Mouse (Mus musculus) CH12.LX (cell line): ENCODE data around the gene Rrp12. TPM values are rescaled to one million over a fixed set of nuclear protein-coding genes. Genes with fewer than 3 reads are reported as not detected.
A peak's percentile ranks its signal among the peaks of the same experiment; 100 is the strongest.

Source experiments
- DNase-seq: peaks from one replicate; pipeline ENCODE4 v3.0.0-alpha.2; 2013; ENCODE audit errors: extremely low read depth
- H3K27ac ChIP-seq: 2 replicates; pipeline ENCODE4 v1.5.1; 2012; ENCODE audit warnings: low read depth, mild to moderate bottlenecking, control low read depth, moderate library complexity; ENCODE audit not compliant: insufficient read depth
- H3K27me3 ChIP-seq: replicated peaks from 2 replicates; pipeline ENCODE3; 2012; ENCODE audit warnings: inconsistent platforms
- H3K36me3 ChIP-seq, 2 experiments: replicated peaks in 1 of 2; 2 replicates each; pipeline versions ENCODE3 to v1.6.1; 2012; ENCODE audit warnings: inconsistent platforms in 1 of 2, low read length in 1 of 2, mild to moderate bottlenecking in 1 of 2, mixed read lengths in 1 of 2, moderate library complexity in 1 of 2; ENCODE audit not compliant: control insufficient read depth in 1 of 2, insufficient read depth in 1 of 2
- H3K4me1 ChIP-seq, 2 experiments: 2 replicates each; pipeline ENCODE4 v1.6.1; 2012; ENCODE audit warnings: inconsistent platforms in 1 of 2, moderate library complexity in 1 of 2; ENCODE audit not compliant: insufficient read depth in 2 of 2, control insufficient read depth in 1 of 2
- H3K4me2 ChIP-seq: 2 replicates; pipeline ENCODE4 v1.6.1; 2012; ENCODE audit warnings: low read depth, mild to moderate bottlenecking, control low read depth; ENCODE audit not compliant: poor library complexity, insufficient read depth, severe bottlenecking
- H3K4me3 ChIP-seq, 3 experiments: fragments of 150-350 bp in 1 of 3; sonication (generic) in 1 of 3; replicated peaks in 1 of 3; 2 replicates each; pipeline versions ENCODE3 to v1.5.1; 2011 to 2012; ENCODE audit warnings: low read depth in 2 of 3, low read length in 2 of 3, mild to moderate bottlenecking in 2 of 3, moderate library complexity in 2 of 3, control low read depth in 1 of 3, improper control_type of control experiment in 1 of 3, inconsistent platforms in 1 of 3, mixed read lengths in 1 of 3; ENCODE audit not compliant: poor library complexity in 1 of 3
- H3K79me2 ChIP-seq: replicated peaks from 2 replicates; pipeline ENCODE4 v1.6.1; 2012; ENCODE audit warnings: mild to moderate bottlenecking, moderate library complexity; ENCODE audit not compliant: control insufficient read depth, poor library complexity, insufficient read depth, severe bottlenecking; ENCODE audit errors: extremely low read depth
- H3K9ac ChIP-seq: 2 replicates; pipeline ENCODE4 v1.6.1; 2012; ENCODE audit warnings: low read depth, mild to moderate bottlenecking, control low read depth, moderate library complexity; ENCODE audit not compliant: insufficient read depth
- H3K9me3 ChIP-seq: replicated peaks from 2 replicates; pipeline ENCODE3; 2012; ENCODE audit warnings: low read length, inconsistent platforms, mixed read lengths
- BHLHE40 ChIP-seq: IDR thresholded peaks from 2 replicates; pipeline ENCODE4 v1.6.1; 2011; ENCODE audit warnings: mild to moderate bottlenecking, low read depth, low read length, improper control_type of control experiment
- CHD1 ChIP-seq: IDR thresholded peaks from 2 replicates; pipeline ENCODE4 v1.6.1; 2012; ENCODE audit warnings: low read depth, low read length, improper control_type of control experiment, inconsistent platforms
- CHD2 ChIP-seq: IDR thresholded peaks from 2 replicates; pipeline ENCODE4 v1.6.1; 2011; ENCODE audit warnings: low read length, improper control_type of control experiment
- E2F4 ChIP-seq: IDR thresholded peaks from 2 replicates; pipeline ENCODE4 v1.6.1; 2011; ENCODE audit warnings: low read depth, low read length, improper control_type of control experiment; ENCODE audit not compliant: insufficient replicate concordance
- ELF1 ChIP-seq: IDR thresholded peaks from 2 replicates; pipeline ENCODE4 v1.6.1; 2014; ENCODE audit warnings: low read depth, mild to moderate bottlenecking, inconsistent platforms, low read length, improper control_type of control experiment
- ETS1 ChIP-seq: conservative IDR thresholded peaks from 2 replicates; pipeline ENCODE4 v1.6.1; 2012; ENCODE audit warnings: low read depth, mild to moderate bottlenecking, inconsistent platforms, low read length, improper control_type of control experiment, moderate library complexity
- HCFC1 ChIP-seq: IDR thresholded peaks from 2 replicates; pipeline ENCODE4 v1.6.1; 2012; ENCODE audit warnings: low read depth, mild to moderate bottlenecking, inconsistent platforms, low read length, improper control_type of control experiment
- JUN ChIP-seq: IDR thresholded peaks from 2 replicates; pipeline ENCODE4 v1.6.1; 2011; ENCODE audit warnings: low read depth, mild to moderate bottlenecking, low read length, improper control_type of control experiment, moderate library complexity; ENCODE audit not compliant: insufficient read depth
- JUND ChIP-seq: conservative IDR thresholded peaks from 2 replicates; pipeline ENCODE4 v1.6.1; 2011; ENCODE audit warnings: low read depth, low read length, improper control_type of control experiment
- KAT2A ChIP-seq: IDR thresholded peaks from 2 replicates; pipeline ENCODE4 v1.6.1; 2012; ENCODE audit warnings: low read length, improper control_type of control experiment, inconsistent platforms; ENCODE audit not compliant: insufficient replicate concordance
- MAFK ChIP-seq: IDR thresholded peaks from 2 replicates; pipeline ENCODE4 v1.6.1; 2011; ENCODE audit warnings: low read length, improper control_type of control experiment; ENCODE audit not compliant: insufficient replicate concordance
- MAX ChIP-seq: IDR thresholded peaks from 2 replicates; pipeline ENCODE4 v1.6.1; 2011; ENCODE audit warnings: low read length, improper control_type of control experiment
- MAZ ChIP-seq: IDR thresholded peaks from 2 replicates; pipeline ENCODE4 v1.6.1; 2012; ENCODE audit warnings: low read depth, mild to moderate bottlenecking, inconsistent platforms, low read length, improper control_type of control experiment, moderate library complexity
- MEF2A ChIP-seq: IDR thresholded peaks from 2 replicates; pipeline ENCODE4 v1.6.1; 2014; ENCODE audit warnings: low read depth, mild to moderate bottlenecking, inconsistent platforms, low read length, improper control_type of control experiment, borderline replicate concordance
- NRF1 ChIP-seq: IDR thresholded peaks from 2 replicates; pipeline ENCODE4 v1.6.1; 2014; ENCODE audit warnings: low read depth, mild to moderate bottlenecking, inconsistent platforms, low read length, improper control_type of control experiment, moderate library complexity
- POLR2AphosphoS2 ChIP-seq: IDR thresholded peaks from 2 replicates; pipeline ENCODE4 v1.6.1; 2011; ENCODE audit warnings: low read depth, low read length, improper control_type of control experiment
- RCOR1 ChIP-seq: conservative IDR thresholded peaks from 2 replicates; pipeline ENCODE4 v1.6.1; 2012; ENCODE audit warnings: low read depth, mild to moderate bottlenecking, inconsistent platforms, low read length, improper control_type of control experiment
- TCF12 ChIP-seq: IDR thresholded peaks from 2 replicates; pipeline ENCODE4 v1.6.1; 2014; ENCODE audit warnings: low read depth, mild to moderate bottlenecking, inconsistent platforms, low read length, improper control_type of control experiment
- USF1 ChIP-seq: IDR thresholded peaks from 2 replicates; pipeline ENCODE4 v1.6.1; 2014; ENCODE audit warnings: low read depth, mild to moderate bottlenecking, inconsistent platforms, low read length, improper control_type of control experiment
- USF2 ChIP-seq: conservative IDR thresholded peaks from 2 replicates; pipeline ENCODE4 v1.6.1; 2011; ENCODE audit warnings: low read depth, low read length, improper control_type of control experiment
- ZC3H11A ChIP-seq: IDR thresholded peaks from 2 replicates; pipeline ENCODE4 v1.6.1; 2012; ENCODE audit warnings: low read depth, mild to moderate bottlenecking, inconsistent platforms, low read length, improper control_type of control experiment
- ZMIZ1 ChIP-seq: IDR thresholded peaks from 2 replicates; pipeline ENCODE4 v1.6.1; 2012; ENCODE audit warnings: low read depth, mild to moderate bottlenecking, inconsistent platforms, low read length, improper control_type of control experiment
- ZNF384 ChIP-seq: IDR thresholded peaks from 2 replicates; pipeline ENCODE4 v1.6.1; 2012; ENCODE audit warnings: low read depth, low read length, improper control_type of control experiment, inconsistent platforms
- dilution Hi-C: fragments of 300-500 bp; cut with MboI; formaldehyde crosslinking; loops from 2 replicates; pipeline ENCODE4 v1.14.3; 2020; ENCODE audit warnings: low sequenced_read_pairs; ENCODE audit not compliant: extremely low pct_unique_long_range_greater_than_20kb, extremely low pct_ligation_motif_present
- in situ Hi-C: fragments of 300-500 bp; cut with MboI; formaldehyde crosslinking; loops from 3 replicates; pipeline ENCODE4 v1.14.3; 2019; ENCODE audit warnings: low sequenced_read_pairs, low pct_ligation_motif_present, low pct_unique_long_range_greater_than_20kb, mixed read lengths
- polyA plus RNA-seq: library from polyadenylated mRNA; unstranded; fragments of >175 nt; gene quantifications from 2 replicates; pipeline ENCODE4 v1.2.1, GENCODE M21; 2012; ENCODE audit warnings: low read depth; ENCODE audit not compliant: insufficient read length
- total RNA-seq, 2 experiments: library from RNA; depleted of rRNA; stranded (reverse); fragments of 300-350 nt in 1 of 2; fragments of >200 nt in 1 of 2; gene quantifications; 2 replicates each; pipeline ENCODE4 v1.2.3; 2012 to 2014

Rrp12 gene
- total and polyA plus RNA-seq, 3 experiments: 20.1 to 64.3 (median 42.5) TPM

- dilution Hi-C loops (no loop called here), in situ Hi-C loops (no loop called here)
- no peak overlapping the region for H3K4me2 ChIP-seq
- no peaks in the 10 kb centered on the region for H3K27me3 ChIP-seq
- no peak overlapping the region for H3K27ac ChIP-seq
- DNase-seq: no peak
- no peak overlapping the region for H3K9ac ChIP-seq
- no peaks in the 10 kb centered on the region for H3K9me3 ChIP-seq
- H3K4me3 ChIP-seq: no peak overlapping the region
- peaks cover 0 to 7% of the 10 kb centered on the region in 2 experiments; a peak in 1 of 4 replicates for H3K4me1 ChIP-seq
- peaks cover 7% of the 10 kb centered on the region for H3K79me2 ChIP-seq
- TF ChIP-seq HCFC1 (no peak), MEF2A (no peak), CHD1 (no peak), MAFK (no peak), POLR2AphosphoS2 (peak; percentile 78), KAT2A (no peak), MAZ (no peak), TCF12 (no peak)
- peaks cover 60 to 85% of the 10 kb centered on the region in 2 experiments for H3K36me3 ChIP-seq
Measured at GRCm38 (mm10) chr19:41920412-41921067, 24.6 kb upstream of the Rrp12 start.

GRCm38 (mm10) chr19:41919471-41919870 is 23.5 kb upstream of the Rrp12 start:
- H3K36me3 ChIP-seq: peaks cover 61 to 85% of the 10 kb centered on the region in 2 experiments
- dilution Hi-C loops: no loop called here
- no peak overlapping the region for H3K4me3 ChIP-seq
- H3K27ac ChIP-seq: no peak overlapping the region
- H3K79me2 ChIP-seq: peaks cover 17% of the 10 kb centered on the region
- no peak for DNase-seq
- H3K4me1 ChIP-seq: peaks cover 3 to 17% of the 10 kb centered on the region in 2 experiments; a peak in 2 of 4 replicates
- H3K9me3 ChIP-seq: no peaks in the 10 kb centered on the region
- no peak overlapping the region for H3K4me2 ChIP-seq
- no peak overlapping the region for H3K9ac ChIP-seq
- no peak for TF ChIP-seq USF2
- TF ChIP-seq POLR2AphosphoS2: peak; percentile 78
- in situ Hi-C loops: no loop called here
- H3K27me3 ChIP-seq: no peaks in the 10 kb centered on the region

- Histone ChIP-seq H3K4me3 (no peak overlapping the region), H3K27ac (no peak overlapping the region), H3K4me2 (no peak overlapping the region), H3K9ac (no peak overlapping the region), H3K36me3 (peaks cover 42 to 71% of the 10 kb centered on the region in 2 experiments), H3K79me2 (peaks cover 42% of the 10 kb centered on the region), H3K27me3 (no peaks in the 10 kb centered on the region), H3K4me1 (peaks cover 6 to 20% of the 10 kb centered on the region in 2 experiments; a peak in 2 of 4 replicates), H3K9me3 (no peaks in the 10 kb centered on the region)
- in situ Hi-C loops (no loop called here), dilution Hi-C loops (no loop called here)
- no peak for TF ChIP-seq CHD2
- TF ChIP-seq HCFC1: no peak
- no peak for TF ChIP-seq MAZ
- no peak for TF ChIP-seq JUN
- no peak for TF ChIP-seq ETS1
- TF ChIP-seq ZC3H11A: no peak
- TF ChIP-seq RCOR1: no peak
- TF ChIP-seq MAX: no peak
- no peak for TF ChIP-seq JUND
- TF ChIP-seq USF1: no peak
- no peak for TF ChIP-seq NRF1
- no peak for TF ChIP-seq BHLHE40
- TF ChIP-seq ZMIZ1: no peak
- TF ChIP-seq E2F4: no peak
- TF ChIP-seq TCF12: no peak
- TF ChIP-seq ELF1: no peak
- TF ChIP-seq ZNF384: no peak
- TF ChIP-seq POLR2AphosphoS2: no peak
- DNase-seq: no peak
Measured at GRCm38 (mm10) chr19:41916853-41917252, 20.9 kb upstream of the Rrp12 start.
